Mouse (Mus musculus) fibroblast of lung, adult 2 months (primary cell): ENCODE data around the gene Mrps9.
"Not testable (repeated sequence)": the region's sequence is repeated elsewhere in the genome, so short reads cannot be mapped to it uniquely, and the experiment has no call there.

Source experiments
- DNase-seq: peaks from one replicate; pipeline ENCODE4 v3.0.0-alpha.2; 2011; ENCODE audit warnings: low read depth

The Mrps9 gene

DNA sequence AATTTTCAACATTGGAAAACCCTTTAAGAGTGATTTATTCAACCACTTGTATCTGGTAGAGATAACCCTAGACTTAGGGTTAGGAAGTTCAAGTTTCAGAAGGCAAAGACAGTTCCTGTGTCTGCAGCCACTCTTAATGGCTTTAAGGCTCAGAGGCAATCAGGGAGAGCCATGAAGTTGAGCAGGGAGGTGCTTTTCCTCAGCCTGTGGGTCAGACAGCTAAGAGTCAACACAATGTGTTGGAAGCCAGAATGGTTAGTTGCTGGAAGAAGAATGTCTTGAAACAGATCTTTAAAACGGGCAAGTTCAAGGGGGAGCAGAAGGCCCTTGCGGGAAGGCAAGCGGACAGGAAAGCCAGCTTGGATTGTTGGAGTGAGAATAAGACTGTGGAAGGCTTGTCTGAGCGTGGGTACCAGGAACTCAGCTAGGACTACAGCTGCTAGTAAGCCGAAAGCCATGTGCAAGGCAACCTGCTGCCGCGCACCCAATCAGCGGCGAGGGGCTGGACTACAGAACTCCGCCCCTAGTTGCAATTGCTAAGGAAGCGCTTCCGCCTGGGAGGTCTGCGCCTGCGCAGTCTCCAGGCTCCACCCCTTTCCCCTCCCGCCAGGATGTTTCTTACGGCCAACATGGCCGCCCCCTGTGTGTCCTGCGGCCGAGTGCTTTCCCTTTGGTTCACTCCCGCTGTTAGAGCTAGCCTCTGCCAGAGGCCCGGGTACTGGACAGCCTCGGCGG is at the start of gene Mrps9:
Mrps9 (plus strand) TSS at position 571 of the 735 bp plus-strand sequence.
- peak; percentile 97 for DNase-seq

DNA sequence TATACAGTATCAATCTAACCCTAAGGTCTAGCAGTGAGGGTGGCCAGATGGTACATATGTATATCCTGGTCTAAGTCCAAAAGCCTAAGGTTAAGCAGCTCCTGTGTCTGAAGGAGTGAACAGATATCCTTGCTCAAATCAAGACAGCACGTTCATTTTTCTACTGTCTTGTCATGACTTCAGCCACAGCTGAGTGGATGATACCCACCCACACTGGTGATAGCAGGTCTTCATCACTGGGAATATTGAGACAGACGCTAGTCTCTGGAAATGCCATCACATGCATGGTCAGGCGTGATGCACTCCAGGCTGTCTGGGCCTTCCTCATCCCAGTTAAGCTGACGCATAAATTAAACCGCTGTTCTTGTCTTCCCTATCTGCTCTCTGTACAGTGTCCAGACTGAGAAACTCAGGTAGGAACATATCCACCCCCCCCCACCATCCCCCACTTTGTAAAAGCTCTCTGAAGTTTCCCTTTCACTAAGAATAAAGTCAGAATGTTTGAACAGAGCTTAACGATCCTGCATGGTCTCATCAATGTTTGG is 37.7 kb upstream of the Mrps9 start:
- DNase-seq, result no peak

DNA sequence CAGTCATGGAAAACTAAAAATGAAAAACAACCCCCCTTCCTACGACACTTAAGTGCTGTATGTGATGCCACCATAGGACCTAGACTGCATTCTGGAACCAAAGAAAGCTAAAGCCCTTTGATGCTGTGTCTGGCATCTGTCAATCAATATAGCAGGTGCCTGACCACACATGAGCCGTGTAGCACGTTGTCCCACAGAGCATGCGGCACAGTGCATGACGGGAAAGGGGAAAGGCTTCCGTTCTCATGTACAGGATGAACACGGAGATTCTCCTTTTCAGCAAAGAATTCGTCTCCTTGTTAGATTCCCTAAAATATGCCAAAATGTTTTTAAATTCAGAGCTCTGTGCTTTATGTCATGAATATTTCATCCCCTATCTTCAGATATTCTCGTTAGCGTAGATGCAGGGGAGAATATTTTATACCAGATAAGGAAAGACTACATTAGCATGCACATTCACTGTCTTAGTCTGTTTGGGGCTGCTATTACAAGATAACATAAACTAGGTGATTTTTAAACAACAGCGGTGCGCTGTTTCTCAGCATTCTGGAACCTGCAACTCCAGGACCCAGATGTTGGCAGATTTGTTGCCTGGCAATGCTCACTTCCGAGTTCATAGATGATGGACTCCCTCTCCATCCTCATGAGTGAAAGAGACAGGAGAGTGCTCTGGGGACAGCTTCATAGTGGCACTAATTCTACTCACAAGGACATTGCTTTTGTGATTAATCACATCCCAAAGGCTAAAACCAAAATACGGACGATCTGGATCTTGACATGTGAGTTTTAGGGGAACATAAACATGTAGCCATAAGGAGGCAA is 36.0 kb upstream of the Mrps9 start:
- DNase-seq, result no peak

- DNase-seq, result no peak
Observed at GRCm38 (mm10) chr1:42851398-42851767, 350 bp downstream of the Mrps9 start.

DNA sequence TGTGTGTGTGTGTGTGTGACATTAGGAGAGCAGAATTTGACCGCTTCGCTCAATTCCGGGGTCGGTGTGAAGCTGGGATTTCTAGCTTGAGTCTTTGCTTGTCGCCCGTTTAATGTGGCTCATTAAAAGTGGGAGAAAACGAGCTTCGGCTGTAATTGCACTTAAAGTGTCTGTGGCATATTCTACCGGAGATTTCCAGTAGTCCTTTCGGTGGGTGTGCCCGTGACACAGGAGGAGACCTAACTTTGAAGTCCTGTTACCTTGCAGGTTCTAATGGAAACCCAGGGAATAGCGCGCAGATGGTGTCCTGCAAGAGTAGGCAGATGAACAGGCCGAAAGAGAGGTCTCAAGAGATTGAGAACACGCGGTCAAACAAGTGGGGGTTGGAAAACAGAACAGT is 777 bp downstream of the Mrps9 start:
- DNase-seq, result no peak

- DNase-seq, result no peak
Observed at GRCm38 (mm10) chr1:42864719-42865250, 13.8 kb downstream of the Mrps9 start.

GRCm38 (mm10) chr1:42865336-42865939 is 14.4 kb downstream of the Mrps9 start:
- DNase-seq, result no peak

- no peak for DNase-seq
Observed at GRCm38 (mm10) chr1:42865986-42866385, 15.0 kb downstream of the Mrps9 start.

DNA sequence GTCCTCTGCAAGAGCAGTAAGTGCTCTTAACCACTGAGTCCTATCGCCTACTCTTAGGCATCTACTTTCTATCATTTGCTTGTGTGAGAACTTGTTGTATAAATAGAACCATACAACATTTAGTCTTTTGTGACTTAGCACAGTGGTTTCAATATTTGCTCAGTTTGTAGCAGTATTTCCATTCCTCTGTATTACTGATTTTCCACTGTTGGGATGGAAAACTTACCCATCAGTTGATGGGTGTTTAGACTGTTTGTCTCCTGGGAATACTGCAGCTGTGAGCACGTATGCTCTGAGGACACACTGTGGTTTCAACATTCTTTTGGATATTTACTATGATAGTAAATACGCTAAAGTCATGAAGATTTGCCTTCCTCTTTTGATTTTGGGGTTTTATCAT is 16.2 kb downstream of the Mrps9 start:
- no peak for DNase-seq

DNA sequence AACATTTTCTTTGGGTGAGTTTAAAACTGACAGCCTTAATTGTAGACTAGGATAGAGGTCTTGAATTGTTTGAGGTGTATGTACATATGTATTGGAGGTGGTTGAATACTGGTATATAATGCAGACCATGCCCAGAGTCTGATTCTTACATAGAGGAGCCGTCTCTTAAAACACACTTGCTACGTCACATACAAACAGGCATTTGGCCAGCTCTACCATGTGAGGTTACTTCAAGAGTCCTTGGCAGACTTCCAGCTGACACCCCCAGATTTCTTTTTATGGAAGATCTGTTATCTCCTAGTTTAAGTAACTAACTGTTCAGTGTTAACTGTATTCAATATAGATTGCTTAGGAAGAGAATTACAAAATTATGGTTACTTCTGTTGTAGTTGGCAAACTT is 23.1 kb downstream of the Mrps9 start:
- no peak for DNase-seq

DNA sequence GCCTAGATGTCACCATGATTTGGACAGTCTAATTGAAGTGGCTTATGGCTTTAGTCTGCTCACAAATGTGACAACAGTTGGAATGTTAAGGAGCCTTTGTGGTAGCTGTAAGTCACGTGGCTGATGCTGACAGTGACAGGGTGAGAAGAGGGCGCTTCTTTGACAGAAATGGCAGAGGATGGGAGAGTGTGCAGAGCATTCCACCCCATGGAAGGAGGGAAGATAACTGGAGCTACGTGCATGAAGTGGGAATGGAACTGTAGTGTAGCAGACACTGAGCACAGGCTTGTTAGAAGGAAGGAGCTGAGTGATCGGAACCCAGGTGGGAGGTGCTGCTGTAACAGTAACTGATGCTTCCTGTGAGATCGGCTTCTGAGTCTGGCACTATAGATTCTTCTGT is 24.2 kb downstream of the Mrps9 start:
- no peak for DNase-seq

DNA sequence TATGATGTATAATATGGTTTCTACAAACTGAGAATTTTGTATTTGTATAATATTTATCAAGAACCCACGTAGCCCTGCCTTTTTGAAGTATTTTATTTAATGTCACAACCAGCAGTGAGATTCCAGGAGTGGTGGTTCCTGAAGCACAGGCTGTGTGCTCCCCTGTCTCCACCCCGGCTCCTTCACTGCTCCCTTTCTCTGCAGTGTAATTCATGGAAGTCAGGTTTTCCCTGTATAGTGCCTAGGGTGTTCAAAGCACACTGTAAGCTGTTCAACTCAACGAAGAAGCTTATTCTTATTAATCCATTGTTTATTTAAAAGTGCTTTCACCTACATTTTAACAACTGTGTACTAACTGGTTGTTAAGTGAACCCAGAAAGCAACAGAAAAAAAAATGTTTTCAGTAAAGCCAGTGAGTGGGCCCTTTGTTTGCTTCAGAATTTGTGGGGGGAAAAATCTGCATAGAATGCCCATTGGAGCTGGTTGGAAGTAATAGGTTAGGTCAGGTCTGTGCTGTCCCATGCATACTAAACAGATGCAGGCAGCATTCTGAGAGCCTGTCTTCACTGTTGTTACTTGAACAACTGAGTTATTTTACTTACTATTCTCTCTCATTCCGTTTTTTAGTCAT is 25.5 kb downstream of the Mrps9 start:
- DNase-seq, result no peak

DNA sequence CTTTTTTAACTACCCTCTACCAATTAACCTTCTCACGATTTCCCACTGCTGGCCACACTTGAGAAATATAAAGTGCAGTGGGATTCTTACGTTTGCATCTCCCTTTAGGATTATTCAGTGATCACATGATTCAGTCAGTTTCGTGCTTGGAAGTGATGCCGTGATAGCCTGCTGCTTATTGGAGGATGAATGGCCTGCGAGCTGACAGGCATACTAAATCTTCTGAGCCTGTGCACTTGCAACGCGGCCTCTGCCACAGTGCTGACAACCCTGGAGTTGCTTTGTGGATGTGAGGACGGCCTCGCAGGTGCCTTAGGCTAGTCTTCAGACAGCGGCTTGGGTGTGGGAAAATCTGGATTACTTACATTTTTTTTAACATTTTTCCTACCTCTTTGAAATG is 26.2 kb downstream of the Mrps9 start:
- no peak for DNase-seq

GRCm38 (mm10) chr1:42878851-42879250 is 27.8 kb downstream of the Mrps9 start:
- DNase-seq, result no peak

- peak; percentile 14 for DNase-seq
Observed at GRCm38 (mm10) chr1:42882258-42882657, 31.2 kb downstream of the Mrps9 start.

- not testable (repeated sequence) for DNase-seq
Observed at GRCm38 (mm10) chr1:42883418-42883817, 32.4 kb downstream of the Mrps9 start.

- no peak for DNase-seq
Observed at GRCm38 (mm10) chr1:42887835-42888234, 36.8 kb downstream of the Mrps9 start.

- DNase-seq, result peak; percentile 2
Observed at GRCm38 (mm10) chr1:42888541-42889349, 37.7 kb downstream of the Mrps9 start.

GRCm38 (mm10) chr1:42889421-42889887 is 38.4 kb downstream of the Mrps9 start:
- DNase-seq, result no peak

GRCm38 (mm10) chr1:42894695-42895094 is 43.7 kb downstream of the Mrps9 start:
- DNase-seq, result no peak

GRCm38 (mm10) chr1:42905148-42905547 is 54.1 kb downstream of the Mrps9 start:
- DNase-seq, result no peak
